ENCODE assay signal across 9 mouse cellular contexts in genomic region chr17:28368449-28368848, GRCm38 (mm10). TPM values are rescaled to one million over a fixed set of nuclear protein-coding genes. Genes with fewer than 3 reads are reported as not detected.
DNase-seq lines count a peak whose midpoint lies in the region; ATAC-seq lines count a peak whose summit lies in the region.
"Had no signal": no experiment of that assay in that cellular context is flagged by ENCODE, and none has a peak within 500 bp of the region (broad histone marks: within the 10 kb centered on the region; RNA-seq: fewer than 3 reads in every experiment).

No protein-coding gene starts in this region.

- H3K4me3 ChIP-seq in forebrain, embryonic 10.5 days: no peak overlapping the region
- no peak overlapping the region for H3K4me3 ChIP-seq in forebrain, embryonic 16.5 days (replicated peaks; ENCODE audit: low read length)
- no peak overlapping the region for H3K4me3 ChIP-seq in embryonic facial prominence, embryonic 14.5 days (ENCODE audit: low read depth, low read length)
- H3K4me3 ChIP-seq in megakaryocyte, embryonic 14.5 days (replicated peaks): peak overlapping the region; percentile 85

- 8% methylated on average over 13 of the region's 13 CpGs for WGBS in forebrain, embryonic 10.5 days
- WGBS in forebrain, embryonic 16.5 days: 4% methylated on average over 13 of the region's 13 CpGs
- 7% methylated on average over 13 of the region's 13 CpGs for WGBS in embryonic facial prominence, embryonic 14.5 days

- no peak overlapping the region for H3K4me2 ChIP-seq in forebrain, embryonic 16.5 days (ENCODE audit: low read length)
- H3K4me2 ChIP-seq in embryonic facial prominence, embryonic 14.5 days (ENCODE audit: low read depth, low read length): no peak overlapping the region

- peak; percentile 83 for DNase-seq in forebrain, embryonic 10.5 days (ENCODE audit: extremely low spot score, low spot score)
- DNase-seq in adrenal gland, postnatal 10 days: peak; percentile 89
- peak; percentile 68 for DNase-seq in embryonic facial prominence, embryonic 14.5 days (ENCODE audit: low spot score)
- peak; percentile 52 for DNase-seq in heart, postnatal 25 days (ENCODE audit: low spot score)
- peak; percentile 49 to 62 for DNase-seq in layer of hippocampus, postnatal 36 days
- DNase-seq in spleen, postnatal 4 days (ENCODE audit: low spot score in 2 of 2): peak; percentile 77 to 94

- H3K9me3 ChIP-seq in forebrain, embryonic 10.5 days: no peaks in the 10 kb centered on the region
- no peaks in the 10 kb centered on the region for H3K9me3 ChIP-seq in forebrain, embryonic 16.5 days (ENCODE audit: control insufficient read depth, low read length)
- no peaks in the 10 kb centered on the region for H3K9me3 ChIP-seq in embryonic facial prominence, embryonic 14.5 days (ENCODE audit: control insufficient read depth, low read length)
- H3K9me3 ChIP-seq in megakaryocyte, embryonic 14.5 days: no peaks in the 10 kb centered on the region

- H3K9ac ChIP-seq in forebrain, embryonic 16.5 days (replicated peaks; ENCODE audit: low read depth, low read length): no peak overlapping the region
- H3K9ac ChIP-seq in embryonic facial prominence, embryonic 14.5 days (ENCODE audit: low read depth, low read length): no peak overlapping the region

- H3K4me1 ChIP-seq in forebrain, embryonic 10.5 days: peaks cover 19% of the 10 kb centered on the region
- peaks cover 7% of the 10 kb centered on the region for H3K4me1 ChIP-seq in forebrain, embryonic 16.5 days (replicated peaks; ENCODE audit: control insufficient read depth, insufficient read depth, low read length)
- H3K4me1 ChIP-seq in embryonic facial prominence, embryonic 14.5 days (ENCODE audit: control insufficient read depth, insufficient read depth, low read length): peaks cover 11% of the 10 kb centered on the region
- peaks cover 28% of the 10 kb centered on the region for H3K4me1 ChIP-seq in megakaryocyte, embryonic 14.5 days

- no peaks in the 10 kb centered on the region for H3K36me3 ChIP-seq in forebrain, embryonic 10.5 days (replicated peaks)
- no peaks in the 10 kb centered on the region for H3K36me3 ChIP-seq in forebrain, embryonic 16.5 days (ENCODE audit: control insufficient read depth, insufficient read depth)
- H3K36me3 ChIP-seq in embryonic facial prominence, embryonic 14.5 days (ENCODE audit: control insufficient read depth, insufficient read depth, low read length): no peaks in the 10 kb centered on the region
- no peaks in the 10 kb centered on the region for H3K36me3 ChIP-seq in megakaryocyte, embryonic 14.5 days (replicated peaks; ENCODE audit: low read length)

- H3K27ac ChIP-seq in forebrain, embryonic 10.5 days: no peak overlapping the region
- H3K27ac ChIP-seq in forebrain, embryonic 16.5 days (ENCODE audit: low read length): no peak overlapping the region
- no peak overlapping the region for H3K27ac ChIP-seq in embryonic facial prominence, embryonic 14.5 days (replicated peaks; ENCODE audit: low read depth, low read length)
- H3K27ac ChIP-seq: macrophage had no signal

- ATAC-seq in forebrain, embryonic 16.5 days: no peak
- no peak for ATAC-seq in embryonic facial prominence, embryonic 14.5 days (ENCODE audit: low read depth)

- intact Hi-C loops in heart, postnatal 25 days (cut with DNase I): loop anchor here (1.0 to 5.0 kb wide), 3 partner anchors 40 to 161 kb away; partner anchors contain the start of genes Def6 and Rpl10a

- peaks cover 40% of the 10 kb centered on the region for H3K27me3 ChIP-seq in forebrain, embryonic 10.5 days (ENCODE audit: poor library complexity, severe bottlenecking)
- H3K27me3 ChIP-seq in forebrain, embryonic 16.5 days (replicated peaks; ENCODE audit: control insufficient read depth, insufficient read depth, low read length): peaks cover 25% of the 10 kb centered on the region
- peaks cover 19% of the 10 kb centered on the region for H3K27me3 ChIP-seq in embryonic facial prominence, embryonic 14.5 days (replicated peaks; ENCODE audit: control insufficient read depth, insufficient read depth, low read length)
- H3K27me3 ChIP-seq in megakaryocyte, embryonic 14.5 days (replicated peaks): peaks cover 40% of the 10 kb centered on the region

RNA-seq across cellular contexts. Expression of gene Tulp1, which starts 3.4 kb away (rescaled TPM):
- polyA plus RNA-seq in forebrain, embryonic 10.5 days (2016; fragmentation: Nextera tagmentation; extraction: Ambion mirVana): 3.5 and 3.8 TPM in 2 replicates
- 1.5 and 1.7 TPM in 2 replicates for polyA plus RNA-seq in forebrain, embryonic 16.5 days (2015; fragmentation: Nextera tagmentation; extraction: Ambion mirVana)
- total RNA-seq in adrenal gland, postnatal 10 days (2021): under 1 TPM; 0.33 to 1.00 TPM
- 3.9 and 6.0 TPM in 2 replicates for polyA plus RNA-seq in embryonic facial prominence, embryonic 14.5 days (2014; fragmentation: Nextera tagmentation; extraction: Ambion mirVana)
- total RNA-seq in heart, postnatal 25 days (2021): under 1 TPM in 1 of 2 experiments, not detected in 1; 0.34 TPM
- not detected for total RNA-seq in layer of hippocampus, postnatal 36 days (2021)
- 2.7 TPM in 1 of 2 replicates, not detected in the other for polyA plus RNA-seq in megakaryocyte, embryonic 14.5 days (2012; ENCODE audit: insufficient read depth, low replicate concordance)
- polyA plus RNA-seq: macrophage had no signal

RNA-seq across cellular contexts. Expression of gene Tead3, which starts 17.8 kb away (rescaled TPM):
- polyA plus RNA-seq in forebrain, embryonic 10.5 days (2016; fragmentation: Nextera tagmentation; extraction: Ambion mirVana): 5.2 and 5.5 TPM in 2 replicates
- 1.5 and 1.8 TPM in 2 replicates for polyA plus RNA-seq in forebrain, embryonic 16.5 days (2015; fragmentation: Nextera tagmentation; extraction: Ambion mirVana)
- total RNA-seq in adrenal gland, postnatal 10 days (2021): 10 to 100 TPM; 12.8 to 13.5 TPM
- 11.3 and 12.0 TPM in 2 replicates for polyA plus RNA-seq in embryonic facial prominence, embryonic 14.5 days (2014; fragmentation: Nextera tagmentation; extraction: Ambion mirVana)
- 10 to 100 TPM; 12.2 to 14.4 TPM for total RNA-seq in heart, postnatal 25 days (2021)
- 1 to 10 TPM; 1.7 to 3.7 TPM for total RNA-seq in layer of hippocampus, postnatal 36 days (2021)
- polyA plus RNA-seq in megakaryocyte, embryonic 14.5 days (2012; ENCODE audit: insufficient read depth, low replicate concordance): 0.26 TPM in 1 of 2 replicates, not detected in the other
- polyA plus RNA-seq: macrophage had no signal

RNA-seq across cellular contexts. Expression of gene Rpl10a, which starts 40.2 kb away (rescaled TPM):
- 511 and 540 TPM in 2 replicates for polyA plus RNA-seq in forebrain, embryonic 10.5 days (2016; fragmentation: Nextera tagmentation; extraction: Ambion mirVana)
- polyA plus RNA-seq in forebrain, embryonic 16.5 days (2015; fragmentation: Nextera tagmentation; extraction: Ambion mirVana): 354 and 367 TPM in 2 replicates
- total RNA-seq in adrenal gland, postnatal 10 days (2021): 100 to 1,000 TPM; 948 to 951 TPM
- 800 and 852 TPM in 2 replicates for polyA plus RNA-seq in embryonic facial prominence, embryonic 14.5 days (2014; fragmentation: Nextera tagmentation; extraction: Ambion mirVana)
- total RNA-seq in heart, postnatal 25 days (2021): 100 to 1,000 TPM; 359 to 375 TPM
- total RNA-seq in layer of hippocampus, postnatal 36 days (2021): 100 to 1,000 TPM; 342 TPM
- 4,291 and 7,093 TPM in 2 replicates for polyA plus RNA-seq in megakaryocyte, embryonic 14.5 days (2012; ENCODE audit: insufficient read depth, low replicate concordance)

RNA-seq across cellular contexts. Expression of gene Fance, which starts 55.1 kb away (rescaled TPM):
- polyA plus RNA-seq in forebrain, embryonic 10.5 days (2016; fragmentation: Nextera tagmentation; extraction: Ambion mirVana): 31.6 and 32.5 TPM in 2 replicates
- polyA plus RNA-seq in forebrain, embryonic 16.5 days (2015; fragmentation: Nextera tagmentation; extraction: Ambion mirVana): 20.9 and 25.0 TPM in 2 replicates
- total RNA-seq in adrenal gland, postnatal 10 days (2021): 10 to 100 TPM; 24.2 to 36.2 TPM
- 26.1 and 30.6 TPM in 2 replicates for polyA plus RNA-seq in embryonic facial prominence, embryonic 14.5 days (2014; fragmentation: Nextera tagmentation; extraction: Ambion mirVana)
- total RNA-seq in heart, postnatal 25 days (2021): 10 to 100 TPM; 10.5 to 11.1 TPM
- total RNA-seq in layer of hippocampus, postnatal 36 days (2021): 10 to 100 TPM; 25.2 to 27.9 TPM
- polyA plus RNA-seq in megakaryocyte, embryonic 14.5 days (2012; ENCODE audit: insufficient read depth, low replicate concordance): 33.1 and 40.3 TPM in 2 replicates
